Mouse (Mus musculus) midbrain, embryonic 14.5 days (tissue): Measurements from ENCODE around the gene Nlgn1. TPM values are rescaled to one million over a fixed set of nuclear protein-coding genes. Genes with fewer than 3 reads are reported as not detected.

Experiments used
- ATAC-seq: fragments of 200-750 bp; cut with Nextera tagmentation; 2 replicates; pipeline ENCODE4 v1.8.0; 2017; ENCODE audit warnings: moderate number of reproducible peaks, moderate library complexity; ENCODE audit not compliant: low FRiP score, low TSS enrichment
- DNase-seq: peaks from one replicate; pipeline ENCODE4 v3.0.0-alpha.2; 2015
- H3K27ac ChIP-seq: fragments of 300-500 bp; sonication (generic); replicated peaks from 2 replicates; pipeline ENCODE4 v1.5.1; 2014; ENCODE audit warnings: mild to moderate bottlenecking, low read depth, low read length, moderate library complexity
- H3K27me3 ChIP-seq: fragments of 300-500 bp; sonication (generic); 2 replicates; pipeline ENCODE4 v1.6.1; 2014; ENCODE audit warnings: low read length, control low read depth, mixed read lengths; ENCODE audit not compliant: control insufficient read depth, insufficient read depth
- H3K36me3 ChIP-seq: fragments of 300-500 bp; sonication (generic); 2 replicates; pipeline ENCODE4 v1.6.1; 2014; ENCODE audit warnings: low read length, control low read depth; ENCODE audit not compliant: control insufficient read depth, insufficient read depth
- H3K4me1 ChIP-seq: fragments of 300-500 bp; sonication (generic); 2 replicates; pipeline ENCODE4 v1.6.1; 2014; ENCODE audit warnings: mild to moderate bottlenecking, antibody characterized with exemption, low read length, control low read depth; ENCODE audit not compliant: control insufficient read depth, insufficient read depth
- H3K4me2 ChIP-seq: fragments of 300-500 bp; sonication (generic); 2 replicates; pipeline ENCODE4 v1.6.1; 2014; ENCODE audit warnings: mild to moderate bottlenecking, low read length, moderate library complexity
- H3K4me3 ChIP-seq: fragments of 300-500 bp; sonication (generic); replicated peaks from 2 replicates; pipeline ENCODE4 v1.5.1; 2014; ENCODE audit warnings: low read depth, low read length
- H3K9ac ChIP-seq: fragments of 300-500 bp; sonication (generic); replicated peaks from 2 replicates; pipeline ENCODE4 v1.6.1; 2014; ENCODE audit warnings: mild to moderate bottlenecking, low read length, moderate library complexity
- H3K9me3 ChIP-seq: fragments of 300-500 bp; sonication (generic); 2 replicates; pipeline ENCODE4 v1.6.1; 2016; ENCODE audit warnings: low read length, control low read depth, mixed read lengths; ENCODE audit not compliant: control insufficient read depth
- WGBS: fragments of 180-500 bp; shearing (Covaris S2); extraction: QIAGEN DNeasy Blood & Tissue Kit; methylation state at CpG from one replicate; pipeline ENCODE4 v1.1.7; 2014; 5-methylcytosine and 5-hydroxymethylcytosine counted together
- polyA plus RNA-seq: library from polyadenylated mRNA; unstranded; fragments of >200 nt; fragmentation: Nextera tagmentation; extraction: Ambion mirVana; gene quantifications from 2 replicates; pipeline ENCODE4 v1.2.1, GENCODE M21; 2014

Gene Nlgn1
- polyA plus RNA-seq, 1 experiment from 2014 or later: 26.1 TPM

- no peak overlapping the region for H3K4me3 ChIP-seq
- no peaks in the 10 kb centered on the region for H3K27me3 ChIP-seq
- H3K27ac ChIP-seq: no peak overlapping the region
- H3K9me3 ChIP-seq: no peaks in the 10 kb centered on the region
- H3K9ac ChIP-seq: no peak overlapping the region
- H3K4me2 ChIP-seq: no peak overlapping the region
- no peaks in the 10 kb centered on the region for H3K4me1 ChIP-seq
- no peaks in the 10 kb centered on the region for H3K36me3 ChIP-seq
- no peak for ATAC-seq
- WGBS: 67% methylated on average over 4 of the region's 4 CpGs
- no peak for DNase-seq
Measured at GRCm38 (mm10) chr3:26228172-26228781, 104.0 kb downstream of the Nlgn1 start.

GRCm38 (mm10) chr3:26223500-26223899 is 108.8 kb downstream of the Nlgn1 start:
- H3K27ac ChIP-seq: no peak overlapping the region
- no peak overlapping the region for H3K9ac ChIP-seq
- H3K4me3 ChIP-seq: no peak overlapping the region
- no peak overlapping the region for H3K4me2 ChIP-seq
- ATAC-seq: no peak
- H3K4me1 ChIP-seq: no peaks in the 10 kb centered on the region
- no peaks in the 10 kb centered on the region for H3K27me3 ChIP-seq
- H3K36me3 ChIP-seq: no peaks in the 10 kb centered on the region
- 89% methylated on average over 3 of the region's 3 CpGs for WGBS
- no peaks in the 10 kb centered on the region for H3K9me3 ChIP-seq
- no peak for DNase-seq

- Histone ChIP-seq H3K4me3 (no peak overlapping the region), H3K4me1 (no peaks in the 10 kb centered on the region), H3K36me3 (no peaks in the 10 kb centered on the region), H3K27ac (no peak overlapping the region), H3K9ac (no peak overlapping the region), H3K9me3 (no peaks in the 10 kb centered on the region), H3K27me3 (no peaks in the 10 kb centered on the region), H3K4me2 (no peak overlapping the region)
- WGBS: 69% methylated on average over 5 of the region's 5 CpGs
- ATAC-seq: no peak
- DNase-seq: no peak
Measured at GRCm38 (mm10) chr3:26216231-26216630, 116.0 kb downstream of the Nlgn1 start.

- 86% methylated on average over 3 of the region's 3 CpGs for WGBS
- no peak overlapping the region for H3K9ac ChIP-seq
- H3K4me2 ChIP-seq: no peak overlapping the region
- H3K4me3 ChIP-seq: no peak overlapping the region
- H3K9me3 ChIP-seq: no peaks in the 10 kb centered on the region
- no peaks in the 10 kb centered on the region for H3K27me3 ChIP-seq
- no peak overlapping the region for H3K27ac ChIP-seq
- H3K36me3 ChIP-seq: no peaks in the 10 kb centered on the region
- no peaks in the 10 kb centered on the region for H3K4me1 ChIP-seq
- no peak for ATAC-seq
- no peak for DNase-seq
Measured at GRCm38 (mm10) chr3:26202702-26203101, 129.6 kb downstream of the Nlgn1 start.

- WGBS: 62% methylated on average over 1 of the region's 1 CpGs
Measured at GRCm38 (mm10) chr3:26201410-26201809, 130.8 kb downstream of the Nlgn1 start.

GRCm38 (mm10) chr3:26194970-26195369 is 137.3 kb downstream of the Nlgn1 start:
- Histone ChIP-seq H3K9ac (no peak overlapping the region), H3K4me3 (no peak overlapping the region), H3K4me1 (no peaks in the 10 kb centered on the region), H3K27me3 (no peaks in the 10 kb centered on the region), H3K36me3 (no peaks in the 10 kb centered on the region), H3K27ac (no peak overlapping the region), H3K9me3 (no peaks in the 10 kb centered on the region), H3K4me2 (no peak overlapping the region)
- no peak for ATAC-seq
- 90% methylated on average over 2 of the region's 2 CpGs for WGBS
- DNase-seq: no peak

More at GRCm38 (mm10) chr3:26201410-26201809, 130.8 kb downstream of the Nlgn1 start:
- Histone ChIP-seq H3K27me3 (no peaks in the 10 kb centered on the region), H3K4me1 (no peaks in the 10 kb centered on the region), H3K36me3 (no peaks in the 10 kb centered on the region), H3K27ac (no peak overlapping the region), H3K4me2 (no peak overlapping the region), H3K9me3 (no peaks in the 10 kb centered on the region), H3K9ac (no peak overlapping the region), H3K4me3 (no peak overlapping the region)
- no peak for ATAC-seq
- no peak for DNase-seq

- Histone ChIP-seq H3K9me3 (no peaks in the 10 kb centered on the region), H3K27me3 (no peaks in the 10 kb centered on the region), H3K9ac (no peak overlapping the region), H3K4me3 (no peak overlapping the region), H3K4me2 (no peak overlapping the region), H3K36me3 (no peaks in the 10 kb centered on the region), H3K4me1 (no peaks in the 10 kb centered on the region), H3K27ac (no peak overlapping the region)
- DNase-seq (no peak), ATAC-seq (no peak)
- 95% methylated on average over 3 of the region's 3 CpGs for WGBS
Measured at GRCm38 (mm10) chr3:26181013-26181412, 151.2 kb downstream of the Nlgn1 start.

GRCm38 (mm10) chr3:26175371-26175770 is 156.9 kb downstream of the Nlgn1 start:
- DNase-seq (no peak), ATAC-seq (no peak)
- Histone ChIP-seq H3K27ac (no peak overlapping the region), H3K9me3 (no peaks in the 10 kb centered on the region), H3K4me1 (no peaks in the 10 kb centered on the region), H3K4me2 (no peak overlapping the region), H3K4me3 (no peak overlapping the region), H3K36me3 (no peaks in the 10 kb centered on the region), H3K27me3 (no peaks in the 10 kb centered on the region), H3K9ac (no peak overlapping the region)
- 83% methylated on average over 4 of the region's 4 CpGs for WGBS

- no peaks in the 10 kb centered on the region for H3K36me3 ChIP-seq
- H3K4me1 ChIP-seq: no peaks in the 10 kb centered on the region
- DNase-seq (no peak), ATAC-seq (no peak)
- no peaks in the 10 kb centered on the region for H3K27me3 ChIP-seq
- H3K9me3 ChIP-seq: no peaks in the 10 kb centered on the region
- H3K27ac ChIP-seq: no peak overlapping the region
- H3K4me3 ChIP-seq: no peak overlapping the region
- 73% methylated on average over 5 of the region's 5 CpGs for WGBS
- H3K9ac ChIP-seq: no peak overlapping the region
- no peak overlapping the region for H3K4me2 ChIP-seq
Measured at GRCm38 (mm10) chr3:26174257-26174656, 158.0 kb downstream of the Nlgn1 start.
